Mouse (Mus musculus): ENCODE measurements around the gene Snx21.
"Not testable (repeated sequence)": the region's sequence is repeated elsewhere in the genome, so short reads cannot be mapped to it uniquely, and the experiment has no call there.

Gene Snx21

GRCm38 (mm10) chr2:164795868-164796267 is 10.2 kb downstream of the Snx21 start:
- no peak for DNase-seq

GRCm38 (mm10) chr2:164798554-164798953 is 12.9 kb downstream of the Snx21 start:
- DNase-seq = not testable (repeated sequence)

- DNase-seq = no peak
Observed at GRCm38 (mm10) chr2:164800252-164801004, 14.8 kb downstream of the Snx21 start.

GRCm38 (mm10) chr2:164803201-164803920 is 17.7 kb downstream of the Snx21 start:
- no peak for DNase-seq

- DNase-seq = no peak
Observed at GRCm38 (mm10) chr2:164803921-164804313, 18.3 kb downstream of the Snx21 start.

- peak; percentile 95 to 98 for DNase-seq
Observed at GRCm38 (mm10) chr2:164804533-164805331, 19.1 kb downstream of the Snx21 start, which contains the start of the genes Acot8 and Zswim3. TSS of gene Acot8 (minus strand) at chr2:164804882. TSS of gene Zswim3 (plus strand) at chr2:164805098.

- DNase-seq = no peak
Observed at GRCm38 (mm10) chr2:164805332-164805718, 19.7 kb downstream of the Snx21 start.

- DNase-seq = no peak
Observed at GRCm38 (mm10) chr2:164806614-164807013, 21.0 kb downstream of the Snx21 start.

GRCm38 (mm10) chr2:164813557-164813956 is 27.9 kb downstream of the Snx21 start:
- no peak for DNase-seq

- DNase-seq = no peak
Observed at GRCm38 (mm10) chr2:164815348-164815747, 29.7 kb downstream of the Snx21 start.

- no peak for DNase-seq
Observed at GRCm38 (mm10) chr2:164815821-164816220, 30.2 kb downstream of the Snx21 start.

GRCm38 (mm10) chr2:164817206-164817605 is 31.6 kb downstream of the Snx21 start:
- DNase-seq = no peak

GRCm38 (mm10) chr2:164817703-164818102 is 32.1 kb downstream of the Snx21 start:
- no peak for DNase-seq

GRCm38 (mm10) chr2:164821060-164821459 is 35.4 kb downstream of the Snx21 start:
- DNase-seq = no peak

- DNase-seq = peak; percentile 97 to 100
Observed at GRCm38 (mm10) chr2:164822636-164823165, 37.1 kb downstream of the Snx21 start, which contains the start of gene Zswim1. TSS of gene Zswim1 (plus strand) at chr2:164822686.

GRCm38 (mm10) chr2:164823181-164823585 is 37.6 kb downstream of the Snx21 start:
- DNase-seq = no peak

GRCm38 (mm10) chr2:164823969-164824368 is 38.3 kb downstream of the Snx21 start:
- DNase-seq = no peak

- no peak for DNase-seq
Observed at GRCm38 (mm10) chr2:164825521-164825920, 39.9 kb downstream of the Snx21 start.

GRCm38 (mm10) chr2:164827146-164827850 is 41.7 kb downstream of the Snx21 start:
- no peak for DNase-seq

- DNase-seq = no peak
Observed at GRCm38 (mm10) chr2:164828437-164828836, 42.8 kb downstream of the Snx21 start, which contains the start of gene Spata25. TSS of gene Spata25 (minus strand) at chr2:164828537.

GRCm38 (mm10) chr2:164829090-164829489 is 43.5 kb downstream of the Snx21 start:
- no peak for DNase-seq

- no peak for DNase-seq
Observed at GRCm38 (mm10) chr2:164831029-164831428, 45.4 kb downstream of the Snx21 start.
